ENCODE assay signal across 25 mouse cellular contexts in genomic region chr4:63338414-63339076, GRCm38 (mm10). TPM values are rescaled to one million over a fixed set of nuclear protein-coding genes. Genes with fewer than 3 reads are reported as not detected.
DNase-seq lines count a peak whose midpoint lies in the region; ATAC-seq and TF ChIP-seq lines count a peak whose summit lies in the region.
"Had no signal": no experiment of that assay in that cellular context is flagged by ENCODE, and none has a peak within 500 bp of the region (broad histone marks: within the 10 kb centered on the region; RNA-seq: fewer than 3 reads in every experiment).

No protein-coding gene starts in this region.

- TF ChIP-seq EP300 in liver, postnatal 0 days (IDR thresholded peaks at IDR 0.05; ENCODE audit: low read depth): no peak

- ATAC-seq in frontal cortex, adult (ENCODE audit: low TSS enrichment): peak; percentile 97
- ATAC-seq in hindbrain, embryonic 16.5 days: peak; percentile 78
- ATAC-seq in hindbrain, embryonic 11.5 days (ENCODE audit: low FRiP score): no peak
- peak; percentile 83 for ATAC-seq in liver, postnatal 0 days
- no peak for ATAC-seq in liver, embryonic 11.5 days (replicated peaks; ENCODE audit: low FRiP score)
- ATAC-seq: forebrain, embryonic 13.5 days; inflammation-experienced regulatory T-cells, adult 6 months; midbrain, embryonic 15.5 days had no signal

- H3K4me1 ChIP-seq in hindbrain, embryonic 16.5 days (ENCODE audit: control insufficient read depth, insufficient read depth, low read depth, low read length): no peaks in the 10 kb centered on the region
- no peaks in the 10 kb centered on the region for H3K4me1 ChIP-seq in hindbrain, embryonic 11.5 days (replicated peaks; ENCODE audit: control insufficient read depth, insufficient read depth, low read length)
- H3K4me1 ChIP-seq in liver, postnatal 0 days (ENCODE audit: insufficient read depth): no peaks in the 10 kb centered on the region
- no peaks in the 10 kb centered on the region for H3K4me1 ChIP-seq in liver, embryonic 11.5 days (replicated peaks; ENCODE audit: control insufficient read depth, insufficient read depth, low read length)
- H3K4me1 ChIP-seq: embryonic facial prominence, embryonic 10.5 days; forebrain, embryonic 13.5 days; heart, embryonic 13.5 days; limb, embryonic 15.5 days; megakaryocyte, embryonic 14.5 days; midbrain, embryonic 15.5 days; neural tube, embryonic 15.5 days had no signal

- DNase-seq in frontal cortex, postnatal 25 days (ENCODE audit: low spot score in 2 of 2): no peak
- no peak for DNase-seq in hindbrain, embryonic 11.5 days (ENCODE audit: low spot score)
- DNase-seq in liver, postnatal 0 days: no peak
- DNase-seq in liver, embryonic 11.5 days (ENCODE audit: low spot score): no peak
- peak; percentile 63 for DNase-seq in yolk sac, embryonic 10.5 days (ENCODE audit: low spot score)
- no peak for DNase-seq in heart, adult 18-20 months
- DNase-seq: adrenal gland, adult 2 months; kidney, adult 2 months; kidney, postnatal 10 days; lung, adult 2 months; spleen, adult 18-20 months; thymus, adult 18-20 months had no signal

- 61% methylated on average over 3 of the region's 3 CpGs for WGBS in hindbrain, embryonic 16.5 days
- WGBS in hindbrain, embryonic 11.5 days: 72% methylated on average over 3 of the region's 3 CpGs
- WGBS in liver, postnatal 0 days (ENCODE audit: insufficient replicate concordance): 46% methylated on average over 3 of the region's 3 CpGs
- 59% methylated on average over 3 of the region's 3 CpGs for WGBS in liver, embryonic 11.5 days

- H3K36me3 ChIP-seq in hindbrain, embryonic 16.5 days (ENCODE audit: control insufficient read depth, insufficient read depth, low read length): no peaks in the 10 kb centered on the region
- H3K36me3 ChIP-seq in hindbrain, embryonic 11.5 days (ENCODE audit: control insufficient read depth, insufficient read depth, low read length): no peaks in the 10 kb centered on the region
- H3K36me3 ChIP-seq in liver, postnatal 0 days (replicated peaks; ENCODE audit: insufficient read depth, low read length): no peaks in the 10 kb centered on the region
- H3K36me3 ChIP-seq in liver, embryonic 11.5 days (ENCODE audit: control insufficient read depth, insufficient read depth, low read length): no peaks in the 10 kb centered on the region
- H3K36me3 ChIP-seq: embryonic facial prominence, embryonic 10.5 days; heart, embryonic 13.5 days; midbrain, embryonic 15.5 days; neural tube, embryonic 15.5 days had no signal

- no peak overlapping the region for H3K9ac ChIP-seq in hindbrain, embryonic 16.5 days (ENCODE audit: low read depth, low read length)
- H3K9ac ChIP-seq in hindbrain, embryonic 11.5 days (ENCODE audit: low read depth, low read length): no peak overlapping the region
- H3K9ac ChIP-seq in liver, postnatal 0 days (replicated peaks): no peak overlapping the region
- no peak overlapping the region for H3K9ac ChIP-seq in liver, embryonic 11.5 days (ENCODE audit: low read depth, low read length)
- H3K9ac ChIP-seq: forebrain, embryonic 13.5 days; heart, embryonic 13.5 days; limb, embryonic 15.5 days; midbrain, embryonic 15.5 days; neural tube, embryonic 15.5 days had no signal

- no peak overlapping the region for H3K4me2 ChIP-seq in hindbrain, embryonic 16.5 days (ENCODE audit: low read length)
- H3K4me2 ChIP-seq in hindbrain, embryonic 11.5 days (replicated peaks; ENCODE audit: low read depth, low read length): no peak overlapping the region
- no peak overlapping the region for H3K4me2 ChIP-seq in liver, postnatal 0 days (ENCODE audit: low read depth, low read length)
- H3K4me2 ChIP-seq in liver, embryonic 11.5 days: no peak overlapping the region
- H3K4me2 ChIP-seq: forebrain, embryonic 13.5 days; heart, embryonic 13.5 days; limb, embryonic 15.5 days; midbrain, embryonic 15.5 days; neural tube, embryonic 15.5 days had no signal

- no peak overlapping the region for H3K4me3 ChIP-seq in hindbrain, embryonic 16.5 days (ENCODE audit: low read length)
- H3K4me3 ChIP-seq in hindbrain, embryonic 11.5 days (ENCODE audit: low read depth, low read length): no peak overlapping the region
- H3K4me3 ChIP-seq in liver, postnatal 0 days (ENCODE audit: low read depth, low read length): no peak overlapping the region
- no peak overlapping the region for H3K4me3 ChIP-seq in liver, embryonic 11.5 days (ENCODE audit: low read depth, low read length)
- H3K4me3 ChIP-seq: embryonic facial prominence, embryonic 10.5 days; forebrain, embryonic 13.5 days; heart, embryonic 13.5 days; limb, embryonic 15.5 days; megakaryocyte, embryonic 14.5 days; midbrain, embryonic 15.5 days; neural tube, embryonic 15.5 days had no signal

- no peak for TF ChIP-seq CTCF in liver, postnatal 0 days (IDR thresholded peaks at IDR 0.05; ENCODE audit: low read depth)

- no peaks in the 10 kb centered on the region for H3K9me3 ChIP-seq in hindbrain, embryonic 16.5 days (ENCODE audit: control insufficient read depth, low read length)
- H3K9me3 ChIP-seq in hindbrain, embryonic 11.5 days (ENCODE audit: control insufficient read depth, low read length): no peaks in the 10 kb centered on the region
- H3K9me3 ChIP-seq in liver, postnatal 0 days (ENCODE audit: low read length): no peaks in the 10 kb centered on the region
- no peaks in the 10 kb centered on the region for H3K9me3 ChIP-seq in liver, embryonic 11.5 days (ENCODE audit: control insufficient read depth, low read length)
- H3K9me3 ChIP-seq: embryonic facial prominence, embryonic 10.5 days; forebrain, embryonic 13.5 days; heart, embryonic 13.5 days; limb, embryonic 15.5 days; megakaryocyte, embryonic 14.5 days; midbrain, embryonic 15.5 days; neural tube, embryonic 15.5 days had no signal

- H3K27me3 ChIP-seq in hindbrain, embryonic 16.5 days (replicated peaks; ENCODE audit: control insufficient read depth, insufficient read depth, low read length): no peaks in the 10 kb centered on the region
- H3K27me3 ChIP-seq in hindbrain, embryonic 11.5 days (ENCODE audit: control insufficient read depth, insufficient read depth, low read length): no peaks in the 10 kb centered on the region
- H3K27me3 ChIP-seq in liver, postnatal 0 days (ENCODE audit: insufficient read depth, low read length): no peaks in the 10 kb centered on the region
- no peaks in the 10 kb centered on the region for H3K27me3 ChIP-seq in liver, embryonic 11.5 days (replicated peaks; ENCODE audit: control insufficient read depth, insufficient read depth, low read length)
- H3K27me3 ChIP-seq: forebrain, embryonic 13.5 days; heart, embryonic 13.5 days; limb, embryonic 15.5 days; midbrain, embryonic 15.5 days; neural tube, embryonic 15.5 days had no signal

- no peak overlapping the region for H3K27ac ChIP-seq in hindbrain, embryonic 16.5 days (ENCODE audit: low read depth, low read length)
- H3K27ac ChIP-seq in hindbrain, embryonic 11.5 days (ENCODE audit: low read depth, low read length): no peak overlapping the region
- H3K27ac ChIP-seq in liver, postnatal 0 days (ENCODE audit: low read depth): no peak overlapping the region
- H3K27ac ChIP-seq in liver, embryonic 11.5 days (ENCODE audit: low read depth, low read length): no peak overlapping the region
- H3K27ac ChIP-seq: embryonic facial prominence, embryonic 10.5 days; forebrain, embryonic 13.5 days; heart, embryonic 13.5 days; limb, embryonic 15.5 days; midbrain, embryonic 15.5 days; neural tube, embryonic 15.5 days had no signal

RNA-seq across cellular contexts. Expression of gene Orm1, which starts 5.8 kb away (rescaled TPM):
- not detected in 2 replicates for polyA plus RNA-seq in hindbrain, embryonic 16.5 days (2015; fragmentation: Nextera tagmentation; extraction: Ambion mirVana)
- not detected in 2 replicates for polyA plus RNA-seq in hindbrain, embryonic 11.5 days (2014; fragmentation: Nextera tagmentation; extraction: Ambion mirVana)
- 2.5 and 4.5 TPM in 2 replicates for polyA plus RNA-seq in liver, postnatal 0 days (2015; fragmentation: Nextera tagmentation; extraction: Ambion mirVana)
- not detected in 2 replicates for polyA plus RNA-seq in liver, embryonic 11.5 days (2014; fragmentation: Nextera tagmentation; extraction: Ambion mirVana)
- total RNA-seq in heart, adult 18-20 months (2021): 1 to 10 TPM in 1 of 2 experiments, under 1 TPM in 1; 0.84 to 3.7 TPM
- total RNA-seq: layer of hippocampus, adult 8-10 months; left cerebral cortex, postnatal 14 days had no signal
- polyA plus RNA-seq: embryonic facial prominence, embryonic 10.5 days; forebrain, embryonic 13.5 days; heart, embryonic 13.5 days; inflammation-experienced regulatory T-cells, adult 6 months; midbrain, embryonic 15.5 days; neural tube, embryonic 15.5 days had no signal

RNA-seq across cellular contexts. Expression of gene Orm3, which starts 17.4 kb away (rescaled TPM):
- not detected in 2 replicates for polyA plus RNA-seq in hindbrain, embryonic 16.5 days (2015; fragmentation: Nextera tagmentation; extraction: Ambion mirVana)
- not detected in 2 replicates for polyA plus RNA-seq in hindbrain, embryonic 11.5 days (2014; fragmentation: Nextera tagmentation; extraction: Ambion mirVana)
- polyA plus RNA-seq in liver, postnatal 0 days (2015; fragmentation: Nextera tagmentation; extraction: Ambion mirVana): not detected in 2 replicates
- not detected in 2 replicates for polyA plus RNA-seq in liver, embryonic 11.5 days (2014; fragmentation: Nextera tagmentation; extraction: Ambion mirVana)
- 1 to 10 TPM; 2.2 to 3.1 TPM for total RNA-seq in heart, adult 18-20 months (2021)
- total RNA-seq: granulocyte monocyte progenitor cell, adult 5-6 weeks; layer of hippocampus, adult 8-10 months; left cerebral cortex, postnatal 14 days had no signal
- polyA plus RNA-seq: embryonic facial prominence, embryonic 10.5 days; forebrain, embryonic 13.5 days; heart, embryonic 13.5 days; limb, embryonic 15.5 days; midbrain, embryonic 15.5 days; neural tube, embryonic 15.5 days had no signal

RNA-seq across cellular contexts. Expression of gene Orm2, which starts 23.7 kb away (rescaled TPM):
- polyA plus RNA-seq in hindbrain, embryonic 16.5 days (2015; fragmentation: Nextera tagmentation; extraction: Ambion mirVana): not detected in 2 replicates
- not detected in 2 replicates for polyA plus RNA-seq in hindbrain, embryonic 11.5 days (2014; fragmentation: Nextera tagmentation; extraction: Ambion mirVana)
- not detected in 2 replicates for polyA plus RNA-seq in liver, postnatal 0 days (2015; fragmentation: Nextera tagmentation; extraction: Ambion mirVana)
- polyA plus RNA-seq in liver, embryonic 11.5 days (2014; fragmentation: Nextera tagmentation; extraction: Ambion mirVana): not detected in 2 replicates
- under 1 TPM in 1 of 2 experiments, not detected in 1; 0.82 TPM for total RNA-seq in heart, adult 18-20 months (2021)
- total RNA-seq: granulocyte monocyte progenitor cell, adult 5-6 weeks; layer of hippocampus, adult 8-10 months; left cerebral cortex, postnatal 14 days had no signal
- polyA plus RNA-seq: embryonic facial prominence, embryonic 10.5 days; forebrain, embryonic 13.5 days; heart, embryonic 13.5 days; kidney, adult 2 months; midbrain, embryonic 15.5 days; neural tube, embryonic 15.5 days had no signal

Comparison
In these comparisons a context has a peak if more than half of its experiments do, and no peak if none do; other contexts are left out.
1. ATAC-seq: peak in frontal cortex, adult (single experiment), hindbrain, embryonic 16.5 days (single experiment) and liver, postnatal 0 days (single experiment); none in hindbrain, embryonic 11.5 days (single experiment) and liver, embryonic 11.5 days (single experiment).